Mouse (Mus musculus) activated CD4-positive, CD25-positive, alpha-beta regulatory T cell, adult 9 weeks (primary cell): ENCODE measurements around the gene Gm21866. TPM values are rescaled to one million over a fixed set of nuclear protein-coding genes. Genes with fewer than 3 reads are reported as not detected.

Source experiments
- polyA plus RNA-seq: library from polyadenylated mRNA; unstranded; fragments of 100-300 nt; shearing (Covaris generic); gene quantifications from one replicate; pipeline ENCODE4 v1.2.1, GENCODE M21; 2017

The Gm21866 gene
- polyA plus RNA-seq, result not detected

DNA sequence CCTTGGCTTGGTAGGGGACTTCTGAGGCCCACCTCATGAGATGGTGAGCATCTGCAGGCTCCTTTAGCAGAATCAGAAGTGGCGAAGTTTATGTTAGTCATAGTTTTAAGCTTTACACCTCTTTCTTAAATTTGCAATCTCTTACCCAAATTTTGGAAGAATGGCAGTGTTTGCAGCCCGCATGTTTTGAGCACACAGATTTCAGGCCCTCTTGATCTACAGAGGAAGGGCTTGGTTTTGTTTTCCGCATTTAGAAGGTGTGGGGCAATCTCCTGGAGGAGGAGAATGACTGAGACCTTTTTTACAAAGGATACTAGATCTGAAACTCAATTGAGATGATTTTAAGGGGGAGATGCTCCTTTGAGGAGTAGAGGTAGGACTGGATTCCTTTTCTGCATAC lies at the start of gene Gm21866:
Gm21866 (minus strand) TSS at position 101 of the 400 bp plus-strand sequence.

DNA sequence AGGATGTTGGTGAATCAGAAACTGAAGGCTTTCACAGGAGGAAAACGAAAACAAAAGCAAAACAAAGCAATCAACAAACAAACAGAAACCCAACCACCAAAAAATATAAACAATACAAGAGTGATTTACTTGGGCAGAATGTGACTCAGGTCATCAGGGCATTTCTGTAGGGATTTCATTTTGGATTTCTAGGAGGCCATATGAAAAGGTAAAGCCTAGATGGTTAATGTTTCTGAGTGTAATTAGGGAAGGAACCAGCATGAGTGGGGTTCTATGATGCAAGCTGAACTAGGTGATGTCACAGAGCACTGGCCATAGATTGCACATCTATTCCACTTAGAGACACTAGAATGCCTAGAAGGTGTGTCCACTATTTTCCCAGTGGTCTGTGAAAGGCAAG lies 28.3 kb upstream of the Gm21866 start, which contains the start of gene Gm20773:
Gm20773 (plus strand) TSS at position 301 of the 400 bp plus-strand sequence.

Other genes starting within 250 kb of the Gm21866 start
- gene Gm21828, start 241.7 kb downstream of the Gm21866 start, polyA plus RNA-seq, result not detected
- not detected for gene Gm21440, start 213.2 kb downstream of the Gm21866 start, polyA plus RNA-seq
- not detected for gene Gm21454, start 213.1 kb downstream of the Gm21866 start, polyA plus RNA-seq
- gene Gm21725, start 116.5 kb downstream of the Gm21866 start, polyA plus RNA-seq, result not detected
- not detected for gene Gm20773, start 28.4 kb upstream of the Gm21866 start, polyA plus RNA-seq